Mouse (Mus musculus): ENCODE results near the gene Pi16. TPM values are rescaled to one million over a fixed set of nuclear protein-coding genes. Genes with fewer than 3 reads are reported as not detected.

The Pi16 gene
- total RNA-seq, 4 experiments from 2014 or later = 12.3 to 27.4 (median 16.7) TPM

- DNase-seq (ENCODE audit: low spot score in 2 of 2) = no peak
These were observed 13.6 kb upstream of the Pi16 start for GRCm38 (mm10) chr17:29303856-29304255.

- DNase-seq (ENCODE audit: low spot score in 2 of 2) = peak in 1 of 2 experiments; percentile 52
These were observed 13.0 kb upstream of the Pi16 start for GRCm38 (mm10) chr17:29304376-29305057.

- DNase-seq (ENCODE audit: low spot score in 2 of 2) = peak in 1 of 2 experiments; percentile 44
These were observed 12.2 kb upstream of the Pi16 start for GRCm38 (mm10) chr17:29305058-29305806.

- DNase-seq (ENCODE audit: low spot score in 2 of 2) = no peak
These were observed 11.6 kb upstream of the Pi16 start for GRCm38 (mm10) chr17:29305871-29306270.

GRCm38 (mm10) chr17:29310056-29310623 is 7.3 kb upstream of the Pi16 start:
- DNase-seq (ENCODE audit: low spot score in 2 of 2) = no peak

- DNase-seq (ENCODE audit: low spot score in 2 of 2) = no peak
These were observed 5.9 kb upstream of the Pi16 start for GRCm38 (mm10) chr17:29311602-29312001.

GRCm38 (mm10) chr17:29312082-29312481 is 5.4 kb upstream of the Pi16 start:
- no peak for DNase-seq (ENCODE audit: low spot score in 2 of 2)

- no peak for DNase-seq (ENCODE audit: low spot score in 2 of 2)
These were observed 4.2 kb upstream of the Pi16 start for GRCm38 (mm10) chr17:29313300-29313699.

GRCm38 (mm10) chr17:29315672-29316465 is 1.6 kb upstream of the Pi16 start:
- DNase-seq (ENCODE audit: low spot score in 2 of 2) = no peak

GRCm38 (mm10) chr17:29316891-29317290 is 589 bp upstream of the Pi16 start:
- DNase-seq (ENCODE audit: low spot score in 2 of 2) = no peak

GRCm38 (mm10) chr17:29318731-29319250 is 1.3 kb downstream of the Pi16 start:
- peak in 1 of 2 experiments; percentile 45 for DNase-seq (ENCODE audit: low spot score in 2 of 2)

GRCm38 (mm10) chr17:29319476-29319875 is 2.0 kb downstream of the Pi16 start:
- DNase-seq (ENCODE audit: low spot score in 2 of 2) = no peak

- no peak for DNase-seq (ENCODE audit: low spot score in 2 of 2)
These were observed 2.6 kb downstream of the Pi16 start for GRCm38 (mm10) chr17:29319881-29320639.

- DNase-seq (ENCODE audit: low spot score in 2 of 2) = no peak
These were observed 4.5 kb downstream of the Pi16 start for GRCm38 (mm10) chr17:29321765-29322602.

- no peak for DNase-seq (ENCODE audit: low spot score in 2 of 2)
These were observed 5.1 kb downstream of the Pi16 start for GRCm38 (mm10) chr17:29322603-29322962.

GRCm38 (mm10) chr17:29323625-29324024 is 6.1 kb downstream of the Pi16 start:
- DNase-seq (ENCODE audit: low spot score in 2 of 2) = no peak

- DNase-seq (ENCODE audit: low spot score in 2 of 2) = no peak
These were observed 8.4 kb downstream of the Pi16 start for GRCm38 (mm10) chr17:29325831-29326230.

- DNase-seq (ENCODE audit: low spot score in 2 of 2) = no peak
These were observed 9.3 kb downstream of the Pi16 start for GRCm38 (mm10) chr17:29326531-29327529.

GRCm38 (mm10) chr17:29327691-29328090 is 10.2 kb downstream of the Pi16 start:
- DNase-seq (ENCODE audit: low spot score in 2 of 2) = no peak

Data from gastrocnemius, adult 8-10 months (tissue).